Mouse (Mus musculus): ENCODE results near the gene Tmem132a.

- TF ChIP-seq CTCF (IDR thresholded peaks at IDR 0.05; ENCODE audit: extremely low read depth, insufficient read length, insufficient replicate concordance, low read depth, low read length): no peak
- TF ChIP-seq POLR2A (IDR thresholded peaks at IDR 0.05; ENCODE audit: low read depth, low read length): no peak
Observed at GRCm38 (mm10) chr19:10835671-10836070, 34.1 kb downstream of the Tmem132a start.

All from small intestine, adult 2 months (tissue).